Mouse (Mus musculus) frontal cortex, postnatal 10 days (tissue): Measurements from ENCODE around the gene Zc3h7b.
"Not testable (repeated sequence)": the region's sequence is repeated elsewhere in the genome, so short reads cannot be mapped to it uniquely, and the experiment has no call there.

Experiments used
- DNase-seq, 2 experiments: peaks; one replicate each; pipeline ENCODE4 v3.0.0; 2022; ENCODE audit warnings: low spot score in 2 of 2, mixed read lengths in 1 of 2

Zc3h7b gene

DNA sequence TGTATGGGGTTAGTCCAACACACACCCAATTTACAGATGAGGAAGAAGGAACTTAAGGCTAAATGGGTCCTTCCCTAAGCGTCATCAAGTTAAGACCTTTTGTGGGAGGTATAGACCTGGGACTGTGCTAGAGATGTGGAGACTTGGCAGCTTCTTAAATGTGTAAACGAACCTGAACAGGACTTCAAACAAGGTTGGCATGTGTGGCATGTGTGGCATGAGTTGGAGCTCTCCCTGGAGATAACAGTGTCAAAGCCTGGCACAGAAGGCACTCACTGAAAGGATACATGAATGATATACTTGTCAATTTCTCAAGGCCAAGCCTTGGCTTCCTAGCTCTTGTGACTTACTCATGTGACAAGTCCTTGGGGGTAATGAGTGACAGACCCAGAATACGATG is 5.6 kb upstream of the Zc3h7b start:
- DNase-seq = no peak

DNA sequence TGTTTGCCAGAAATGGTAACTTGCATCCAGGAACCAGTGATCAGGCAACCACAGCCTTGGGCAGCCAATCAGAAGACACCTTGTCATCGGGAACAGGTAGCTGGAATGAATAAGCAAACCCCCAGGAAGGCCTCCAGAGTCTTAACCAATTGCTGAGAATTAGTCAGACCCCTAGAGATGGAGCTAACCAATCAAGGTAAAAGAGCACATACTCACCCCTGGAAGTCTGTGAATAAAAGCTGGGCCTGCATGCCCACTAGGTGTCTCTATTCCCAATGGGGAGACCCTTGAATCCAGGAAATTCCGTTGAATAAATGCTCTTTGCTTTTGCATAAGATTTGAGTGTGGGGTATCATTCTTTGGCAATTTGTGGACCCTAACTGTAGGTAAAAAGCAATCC is 4.9 kb upstream of the Zc3h7b start:
- DNase-seq = no peak

DNA sequence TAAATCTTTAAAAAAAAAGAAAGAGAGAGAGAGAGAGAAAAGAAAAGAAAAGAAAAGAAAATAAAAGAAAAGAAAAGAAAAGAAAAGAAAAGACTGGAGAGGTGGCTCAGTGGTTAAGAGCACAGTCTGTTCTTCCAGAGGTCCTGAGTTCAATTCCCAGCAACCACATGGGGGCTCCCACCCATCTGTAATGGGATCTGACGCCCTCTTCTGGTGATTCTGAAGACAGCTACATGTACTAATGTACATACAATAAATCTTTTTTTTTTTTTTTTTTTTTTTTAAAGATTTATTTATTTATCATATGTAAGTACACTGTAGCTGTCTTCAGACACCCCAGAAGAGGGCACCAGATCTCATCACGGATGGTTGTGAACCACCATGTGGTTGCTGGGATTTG is 2.5 kb upstream of the Zc3h7b start:
- not testable (repeated sequence) for DNase-seq

DNA sequence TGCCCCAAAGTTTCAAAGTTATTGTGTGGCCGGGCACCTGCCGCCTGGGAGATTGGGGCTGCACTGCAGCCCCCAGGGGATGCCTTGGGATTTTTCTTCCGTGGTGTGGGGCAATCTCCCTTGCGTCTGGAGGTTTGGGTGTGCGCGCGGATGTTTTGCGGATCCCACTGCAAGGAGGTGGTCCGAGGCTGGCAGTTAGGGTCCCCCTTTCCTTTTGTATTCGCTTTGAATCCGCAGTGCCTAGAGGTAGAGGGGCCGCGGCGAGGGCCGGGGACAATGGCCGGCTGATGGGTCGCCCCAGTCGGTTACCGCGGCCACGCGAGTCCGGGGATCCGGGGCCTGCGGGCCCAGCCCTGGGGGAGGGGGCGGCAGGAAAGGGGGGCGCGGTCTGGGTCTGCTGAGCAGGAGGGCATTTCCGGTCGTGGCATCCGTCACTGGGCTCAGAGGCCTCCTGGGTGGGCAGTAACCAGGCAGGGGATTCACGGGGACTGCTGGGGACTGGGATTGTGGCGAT is 801 bp downstream of the Zc3h7b start:
- peak; percentile 54 to 69 for DNase-seq

DNA sequence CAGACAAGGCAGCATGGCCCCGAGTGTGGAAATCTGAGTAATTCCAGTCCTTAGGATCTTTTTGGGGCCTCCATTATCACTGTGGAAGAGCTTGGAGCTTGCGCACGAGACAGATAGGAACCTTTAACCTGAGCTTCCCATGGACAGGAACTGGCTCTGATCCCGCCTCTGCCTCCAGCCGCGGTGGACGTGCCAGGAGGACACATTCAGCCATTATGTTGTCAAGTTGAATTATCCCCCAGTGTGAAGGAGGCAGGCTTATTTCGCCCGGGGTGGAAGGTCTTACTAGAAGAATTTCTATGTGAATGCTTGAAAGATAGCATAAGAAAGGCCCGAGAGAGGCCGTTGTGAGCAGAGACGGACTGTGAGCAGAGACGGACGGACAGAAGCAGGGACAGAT is 4.9 kb downstream of the Zc3h7b start:
- DNase-seq = no peak

DNA sequence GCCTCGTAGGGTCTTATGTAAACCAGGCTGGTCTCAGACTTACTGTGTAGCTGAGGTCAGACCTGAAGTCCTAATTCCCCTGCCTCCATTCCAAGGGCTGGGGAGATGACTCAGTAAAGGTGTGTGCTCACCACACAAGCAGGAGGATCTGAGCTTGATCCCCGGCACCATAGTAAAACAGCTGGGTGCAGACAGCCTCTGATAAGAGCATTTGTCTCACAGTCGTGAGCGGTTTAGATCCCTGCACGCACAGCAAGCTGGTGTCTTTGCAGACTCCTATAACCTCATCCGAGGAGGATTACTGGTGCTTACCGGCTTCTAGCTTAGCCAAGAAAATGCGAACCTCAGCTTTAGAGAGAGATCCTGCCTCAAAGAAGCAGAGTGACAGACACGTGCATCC is 8.8 kb downstream of the Zc3h7b start:
- no peak for DNase-seq

DNA sequence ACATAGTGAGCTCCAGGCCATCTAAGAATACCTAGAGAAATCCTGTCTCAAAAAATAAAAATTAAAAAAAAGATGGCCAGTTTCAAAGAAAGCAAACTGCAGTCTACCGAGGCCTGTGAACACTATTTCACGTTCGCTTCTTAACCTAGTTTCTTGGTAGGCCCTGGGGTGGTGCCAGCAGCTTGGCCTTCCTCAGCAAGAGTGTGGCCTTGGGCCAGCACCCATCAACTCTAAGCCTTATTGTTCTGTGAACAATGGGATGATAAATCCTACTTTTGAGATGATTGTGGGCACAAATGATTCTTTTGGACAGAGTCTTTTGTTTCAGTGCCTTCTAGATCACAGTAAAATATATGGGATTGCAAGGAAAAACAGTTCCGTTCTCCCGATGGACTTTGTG is 13.8 kb downstream of the Zc3h7b start:
- no peak for DNase-seq

DNA sequence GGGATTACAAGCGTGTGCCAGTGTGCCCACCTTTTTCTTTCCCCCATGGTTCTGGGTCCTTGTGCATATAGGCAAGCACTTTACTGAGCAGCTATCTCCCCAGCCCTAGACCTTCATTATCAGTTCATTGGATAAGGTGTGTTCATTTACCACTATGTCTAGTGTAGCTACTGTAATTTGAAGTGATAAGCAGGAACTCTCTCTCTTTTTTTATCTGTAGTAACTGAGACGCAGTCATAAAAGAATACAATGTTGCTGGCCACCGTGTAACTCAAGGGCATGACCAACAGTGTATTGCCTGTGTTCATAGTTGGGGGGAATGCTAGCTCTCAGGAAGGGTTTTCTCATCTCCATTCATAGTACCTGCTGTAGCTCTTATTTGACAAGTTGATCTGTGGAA is 14.7 kb downstream of the Zc3h7b start:
- no peak for DNase-seq

DNA sequence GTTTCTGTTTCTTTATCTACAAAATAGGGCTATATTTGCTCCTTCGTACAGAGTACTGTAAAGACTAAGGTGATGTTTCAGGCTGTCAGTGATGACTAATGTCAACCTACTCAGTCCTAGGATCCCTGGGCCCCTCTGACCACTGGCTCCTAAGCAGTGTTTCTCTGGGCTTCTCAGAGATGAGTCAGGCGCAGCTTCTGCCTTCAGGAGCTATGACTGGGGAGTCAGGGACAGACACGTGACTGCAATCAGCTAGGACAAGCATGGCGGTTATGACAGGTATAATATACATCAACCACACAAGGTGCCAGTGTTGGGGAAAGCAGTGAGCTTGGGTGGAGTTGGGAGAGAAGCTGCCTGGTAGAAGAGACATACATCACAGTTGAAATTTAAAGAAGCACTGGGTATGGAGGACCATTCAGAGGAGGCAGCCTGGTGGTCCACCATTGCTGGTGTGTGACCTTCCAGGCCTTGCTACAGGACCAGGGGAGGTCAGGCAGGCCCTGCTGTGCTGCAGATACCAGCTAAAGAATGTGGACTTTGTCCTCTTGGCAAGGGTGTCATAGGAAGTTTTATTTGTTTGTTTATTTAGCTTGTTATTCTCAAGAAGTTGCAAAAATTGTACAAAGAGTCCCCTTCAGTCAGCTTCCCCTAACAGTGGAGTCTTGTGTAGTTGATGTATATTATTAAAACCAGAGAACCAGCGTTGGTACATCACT is 15.7 kb downstream of the Zc3h7b start:
- no peak for DNase-seq

DNA sequence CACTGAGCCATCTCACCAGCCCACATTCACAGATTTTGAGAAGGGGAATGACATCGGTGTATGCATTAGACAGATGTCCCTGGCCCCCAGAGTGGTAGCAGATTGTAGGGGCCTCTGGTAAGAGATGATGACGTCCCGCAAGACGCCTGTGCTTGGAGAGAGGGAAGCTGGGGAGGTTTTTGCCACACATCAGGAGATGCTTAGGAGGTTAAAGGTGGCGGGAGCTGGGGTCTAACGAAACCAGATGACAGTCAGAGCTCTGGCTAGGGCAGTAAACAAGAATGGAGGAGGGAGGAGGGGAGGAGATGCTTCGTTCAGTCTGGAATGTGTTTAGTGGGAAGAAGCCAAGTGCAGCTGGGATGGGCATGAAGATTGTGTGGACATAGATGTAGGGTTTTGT is 16.5 kb downstream of the Zc3h7b start:
- DNase-seq = no peak

DNA sequence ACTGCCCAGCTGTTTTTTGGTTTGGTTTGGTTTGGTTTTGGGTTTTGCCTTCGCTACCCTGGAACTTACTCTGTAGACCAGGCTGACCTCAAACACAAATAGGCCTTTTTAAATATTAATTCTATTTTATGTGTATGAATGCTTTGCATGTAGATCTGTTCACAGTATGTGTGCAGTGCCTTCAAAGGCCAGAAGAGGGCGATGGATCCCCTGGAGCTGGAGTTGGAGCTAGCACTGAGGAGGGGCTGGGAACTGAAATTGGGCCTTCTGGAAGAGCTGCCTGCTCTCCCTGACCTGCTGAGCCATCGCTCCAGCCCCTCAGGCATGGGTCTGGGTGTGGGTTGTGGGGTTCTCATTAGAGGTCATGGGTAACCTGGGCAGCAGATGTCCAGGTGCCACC is 17.1 kb downstream of the Zc3h7b start:
- DNase-seq = no peak

DNA sequence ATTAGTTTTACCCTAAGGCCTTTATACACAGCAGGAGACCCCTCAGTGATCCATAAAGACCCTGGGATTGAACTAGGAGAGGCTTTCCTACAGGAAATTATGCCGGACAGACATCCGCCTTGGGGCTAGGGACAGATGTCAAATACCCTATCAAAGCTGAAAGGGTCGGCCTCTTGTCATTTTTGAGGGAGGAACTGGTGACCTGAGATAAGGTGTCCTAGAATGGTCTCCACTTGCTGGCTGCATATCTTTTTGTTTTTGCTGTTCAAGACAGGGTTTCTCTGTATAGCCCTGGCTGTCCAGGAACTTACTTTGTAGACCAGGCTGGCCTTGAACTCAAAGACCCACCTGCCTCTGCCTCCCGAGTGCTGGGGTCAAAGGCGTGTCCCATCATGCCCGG is 19.7 kb downstream of the Zc3h7b start:
- DNase-seq = no peak

DNA sequence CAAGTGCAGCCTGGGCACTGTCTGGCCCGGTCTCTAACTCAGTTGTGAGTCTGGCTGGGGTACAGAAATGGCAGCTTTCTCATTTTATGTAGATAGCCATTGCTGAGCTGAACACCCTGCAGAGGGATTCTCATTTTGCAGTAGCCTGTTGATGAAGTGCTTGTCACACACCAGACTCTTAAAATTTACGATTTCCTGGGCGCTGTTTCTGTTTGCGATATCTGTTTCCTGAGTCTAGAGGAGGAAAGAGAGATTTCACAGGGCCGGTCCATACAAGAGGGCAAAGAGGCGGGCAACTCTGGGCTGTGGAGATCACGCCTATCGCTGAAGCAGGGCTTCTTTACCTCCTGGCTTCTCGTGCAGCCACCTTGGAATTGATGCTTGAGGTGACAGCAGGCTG is 20.8 kb downstream of the Zc3h7b start:
- no peak for DNase-seq

DNA sequence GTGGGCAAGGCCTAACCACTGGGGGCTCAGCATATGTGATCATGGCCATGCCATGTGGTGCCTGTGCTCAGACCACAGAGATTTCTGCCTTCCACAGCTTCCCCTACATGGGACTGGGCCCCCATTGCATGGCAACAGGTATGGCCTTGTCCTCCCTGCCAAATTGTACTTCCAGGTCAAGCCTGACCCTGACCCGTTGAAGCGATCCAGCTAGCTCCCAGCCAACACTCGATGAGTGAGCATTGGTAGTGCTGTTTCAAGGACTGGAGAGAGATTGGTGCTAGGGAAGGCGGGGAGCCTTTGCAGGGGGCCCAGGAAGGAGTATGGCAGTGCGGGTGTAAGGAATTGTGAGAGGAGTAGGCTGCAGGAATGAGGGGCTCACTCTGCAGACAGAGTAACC is 21.6 kb downstream of the Zc3h7b start:
- DNase-seq = no peak

DNA sequence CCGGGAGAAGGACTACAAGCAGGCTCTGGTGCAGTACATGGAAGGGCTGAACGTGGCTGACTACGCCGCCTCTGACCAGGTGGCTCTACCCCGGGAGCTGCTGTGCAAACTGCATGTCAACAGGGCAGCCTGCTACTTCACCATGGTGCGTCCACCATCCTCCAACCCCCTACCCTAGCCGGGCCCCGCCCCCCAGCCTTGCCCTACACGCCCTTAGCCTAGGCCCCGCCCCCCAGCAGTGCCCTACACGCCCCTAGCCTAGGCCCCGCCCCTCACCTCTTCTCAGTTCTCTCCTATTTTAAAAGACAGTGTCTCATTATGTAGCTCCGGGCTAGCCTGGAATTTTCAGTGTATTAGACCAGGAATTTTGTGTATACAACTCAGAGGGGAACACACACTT is 24.2 kb downstream of the Zc3h7b start:
- DNase-seq = no peak

DNA sequence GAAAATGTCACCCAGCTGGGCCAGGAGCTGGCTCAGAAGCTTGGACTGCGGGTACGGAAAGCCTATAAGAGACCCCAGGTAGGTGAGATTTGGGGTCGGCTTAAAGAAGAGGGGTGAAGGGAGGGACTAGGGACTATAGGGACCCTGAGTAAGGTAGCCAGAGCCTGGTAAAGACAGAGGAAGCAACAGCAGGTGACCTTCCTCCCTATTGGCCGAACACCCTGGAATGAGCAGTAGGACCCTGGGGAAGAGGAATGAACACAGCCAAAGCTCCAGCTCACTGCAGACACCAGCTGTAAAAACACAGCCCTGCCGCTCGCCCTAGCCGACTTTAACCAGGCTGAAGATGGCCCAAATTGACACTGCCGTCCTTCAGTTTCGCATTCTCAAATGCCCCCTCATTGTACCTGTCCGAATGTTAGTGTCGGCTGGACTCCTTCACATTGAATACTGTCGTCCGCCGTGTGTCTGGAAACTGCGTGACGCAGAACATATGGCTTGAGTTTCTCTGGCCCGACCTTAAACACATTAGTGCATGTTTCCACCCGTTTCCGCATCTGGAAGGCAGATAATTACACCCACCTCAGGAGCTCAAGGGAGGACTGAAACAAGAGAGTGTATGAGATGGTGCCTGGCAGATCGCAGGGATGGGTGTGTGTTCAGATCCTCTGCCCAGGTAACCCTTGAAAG is 27.7 kb downstream of the Zc3h7b start:
- DNase-seq = no peak

DNA sequence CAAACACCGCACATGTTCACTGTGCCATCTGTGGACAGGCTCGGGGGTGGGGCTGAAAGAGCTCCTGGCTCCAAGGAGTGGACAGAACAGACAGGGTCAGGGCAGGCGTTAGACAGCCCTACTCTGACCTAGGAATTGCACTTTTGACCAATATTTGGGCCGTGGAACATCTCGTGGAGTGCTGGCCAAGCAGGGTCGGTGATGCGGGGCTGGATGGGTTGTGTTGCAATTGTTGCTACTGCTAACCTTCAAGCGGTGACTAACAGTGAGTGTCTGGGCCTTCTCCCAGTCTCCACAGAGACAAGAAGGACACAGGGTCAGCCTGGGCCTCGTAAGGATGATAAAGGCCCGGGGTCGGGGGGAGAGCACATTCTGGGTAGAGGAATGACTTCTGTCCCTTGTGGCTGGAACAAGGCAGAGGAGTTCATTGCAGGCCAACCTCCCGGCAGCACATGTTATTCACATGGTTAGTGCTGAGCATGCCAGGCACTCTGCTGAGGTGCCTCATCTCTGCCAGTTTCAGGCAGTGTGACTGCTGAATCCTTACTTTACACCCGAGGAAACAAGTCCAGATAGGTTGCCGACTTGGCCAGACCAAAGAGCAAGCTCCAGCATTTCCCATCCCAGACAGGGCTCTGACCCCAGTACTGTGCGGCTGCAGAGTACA is 29.8 kb downstream of the Zc3h7b start:
- no peak for DNase-seq

DNA sequence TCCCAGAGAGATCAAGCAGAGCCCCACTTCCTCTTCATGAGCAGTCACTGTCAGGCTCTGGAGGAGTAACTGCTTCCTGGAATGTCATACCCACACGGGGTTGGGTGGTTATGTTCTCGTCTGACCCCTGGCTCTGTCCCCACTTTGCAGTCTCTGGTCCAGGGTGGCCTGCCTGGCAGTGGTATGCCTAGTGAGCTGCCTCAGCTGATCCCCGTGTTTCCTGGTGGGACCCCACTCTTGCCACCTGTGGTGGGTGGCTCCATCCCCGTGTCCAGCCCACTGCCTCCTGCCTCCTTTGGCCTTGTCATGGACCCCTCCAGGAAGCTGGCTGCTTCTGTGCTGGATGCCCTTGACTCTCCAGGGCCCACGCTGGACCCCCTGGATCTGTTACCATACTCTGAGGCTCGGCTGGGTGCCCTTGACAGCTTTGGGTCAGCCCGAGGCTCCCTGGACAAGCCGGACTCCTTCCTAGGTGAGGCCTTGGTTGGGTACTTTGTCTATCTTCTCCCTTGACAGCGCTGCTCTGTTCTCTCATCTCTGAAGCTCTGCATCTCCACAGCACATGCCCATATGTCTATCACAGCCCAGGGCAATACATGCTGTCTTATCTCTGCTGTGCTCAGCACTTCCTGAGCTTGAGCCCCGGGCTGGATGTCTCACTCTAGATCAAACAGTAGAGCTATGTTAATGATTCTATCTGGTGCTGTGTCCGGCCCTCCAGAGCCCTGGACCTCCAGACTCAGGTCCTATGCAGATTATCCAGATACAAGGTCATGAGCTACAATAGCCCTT is 32.0 kb downstream of the Zc3h7b start:
- no peak for DNase-seq

DNA sequence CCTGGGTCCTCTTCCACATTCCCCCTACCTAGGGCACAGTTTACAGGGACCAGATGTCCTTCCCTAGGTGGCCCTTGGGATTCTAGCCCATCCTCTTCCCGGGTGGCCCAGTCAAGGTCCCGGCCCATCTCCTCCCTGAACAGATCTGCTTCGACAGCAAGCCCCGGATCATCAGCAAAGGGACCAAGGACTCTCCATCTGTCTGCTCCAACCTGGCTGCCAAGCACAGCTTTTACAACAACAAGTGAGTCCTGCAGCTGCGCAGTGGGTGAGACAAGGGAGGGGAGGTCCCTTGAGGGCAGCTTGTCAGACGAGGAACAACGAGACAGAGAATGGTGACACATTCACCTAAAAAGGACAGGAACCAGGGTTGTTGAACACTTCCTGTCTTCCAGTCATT is 37.0 kb downstream of the Zc3h7b start:
- no peak for DNase-seq

DNA sequence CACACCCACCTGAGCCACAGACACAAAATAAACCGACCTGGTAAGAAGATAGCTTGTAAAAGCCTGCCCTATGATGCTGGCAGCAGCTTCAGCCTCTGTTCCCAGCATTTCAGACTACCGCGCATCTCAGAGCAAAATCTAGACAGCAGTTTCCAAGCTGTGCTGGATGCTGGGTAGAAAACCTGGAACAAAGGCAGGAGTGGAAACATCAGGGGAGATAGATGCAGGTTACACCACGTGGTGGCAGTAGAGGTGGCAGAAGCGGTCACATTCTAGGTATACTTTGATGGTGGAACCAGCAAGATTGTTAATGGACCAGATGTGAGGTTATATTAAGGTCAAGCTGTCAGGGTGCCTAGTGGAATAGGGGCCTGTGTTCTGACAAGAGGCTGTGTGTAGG is 39.9 kb downstream of the Zc3h7b start:
- no peak for DNase-seq

DNA sequence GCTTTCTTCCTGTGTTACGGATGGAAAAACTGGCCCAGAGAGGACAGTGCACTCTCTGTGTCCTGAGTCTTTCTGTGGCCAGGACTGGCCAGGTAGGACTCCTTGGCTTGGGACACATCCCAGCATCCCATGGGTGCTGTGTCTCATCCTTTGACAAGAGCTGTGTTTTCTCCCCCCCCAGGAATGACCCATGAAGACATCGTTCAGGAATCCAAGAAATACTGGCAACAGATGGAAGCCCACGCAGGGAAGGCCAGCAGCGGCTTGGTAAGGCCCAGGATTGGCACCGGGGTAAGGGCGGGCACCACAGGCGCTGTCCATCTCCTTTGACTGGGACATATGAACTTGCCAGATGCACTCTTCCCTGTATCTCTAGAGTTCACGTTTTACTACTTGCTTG is 40.8 kb downstream of the Zc3h7b start:
- no peak for DNase-seq

DNA sequence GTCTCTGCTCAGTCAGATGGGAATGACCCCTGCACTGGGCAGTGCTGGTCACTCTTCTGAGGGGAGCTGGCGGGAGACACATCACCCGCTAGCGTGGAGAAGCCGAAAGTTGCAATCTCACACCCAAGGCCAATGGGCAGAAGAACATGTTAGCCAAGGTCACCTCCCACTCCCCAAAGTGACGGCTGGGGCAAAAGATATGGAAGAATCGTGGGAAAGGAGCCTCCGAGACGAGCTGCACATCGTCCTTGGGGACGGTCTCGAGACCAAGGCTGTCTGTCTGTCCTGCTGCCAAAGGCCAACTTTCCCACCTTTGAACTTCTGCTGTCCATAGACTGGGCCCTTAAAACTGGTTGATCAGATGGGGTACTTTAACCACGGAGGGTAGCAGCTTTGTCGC is 42.7 kb downstream of the Zc3h7b start:
- DNase-seq = no peak
